Mouse (Mus musculus): Measurements from ENCODE around the gene Ugt1a7c. TPM values are rescaled to one million over a fixed set of nuclear protein-coding genes. Genes with fewer than 3 reads are reported as not detected.

The Ugt1a7c gene
- polyA plus RNA-seq, 1 experiment = 3.8 TPM

GRCm38 (mm10) chr1:88229986-88230385 lies 135.1 kb downstream of the Ugt1a7c start:
- TF ChIP-seq POLR2A (IDR thresholded peaks at IDR 0.05; ENCODE audit: borderline replicate concordance, control insufficient read depth, low read depth, low read length) (no peak), CTCF (IDR thresholded peaks at IDR 0.05; ENCODE audit: control insufficient read depth, insufficient read depth, low read length) (no peak)
- 78% methylated on average over 5 of the region's 5 CpGs for WGBS
- Histone ChIP-seq H3K4me3 (replicated peaks; ENCODE audit: control insufficient read depth, low read depth, low read length) (no peak overlapping the region), H3K4me1 (ENCODE audit: control insufficient read depth, insufficient read depth, low read length) (no peaks in the 10 kb centered on the region; the same call in 1 of the 2 replicates), H3K27ac (ENCODE audit: control insufficient read depth, insufficient read depth, low read depth, low read length, poor library complexity) (no peak overlapping the region)

- no peak overlapping the region for H3K4me3 ChIP-seq (replicated peaks; ENCODE audit: control insufficient read depth, low read depth, low read length)
- 70% methylated on average over 7 of the region's 7 CpGs for WGBS
Observed at GRCm38 (mm10) chr1:88230421-88230820, 135.6 kb downstream of the Ugt1a7c start.

DNA sequence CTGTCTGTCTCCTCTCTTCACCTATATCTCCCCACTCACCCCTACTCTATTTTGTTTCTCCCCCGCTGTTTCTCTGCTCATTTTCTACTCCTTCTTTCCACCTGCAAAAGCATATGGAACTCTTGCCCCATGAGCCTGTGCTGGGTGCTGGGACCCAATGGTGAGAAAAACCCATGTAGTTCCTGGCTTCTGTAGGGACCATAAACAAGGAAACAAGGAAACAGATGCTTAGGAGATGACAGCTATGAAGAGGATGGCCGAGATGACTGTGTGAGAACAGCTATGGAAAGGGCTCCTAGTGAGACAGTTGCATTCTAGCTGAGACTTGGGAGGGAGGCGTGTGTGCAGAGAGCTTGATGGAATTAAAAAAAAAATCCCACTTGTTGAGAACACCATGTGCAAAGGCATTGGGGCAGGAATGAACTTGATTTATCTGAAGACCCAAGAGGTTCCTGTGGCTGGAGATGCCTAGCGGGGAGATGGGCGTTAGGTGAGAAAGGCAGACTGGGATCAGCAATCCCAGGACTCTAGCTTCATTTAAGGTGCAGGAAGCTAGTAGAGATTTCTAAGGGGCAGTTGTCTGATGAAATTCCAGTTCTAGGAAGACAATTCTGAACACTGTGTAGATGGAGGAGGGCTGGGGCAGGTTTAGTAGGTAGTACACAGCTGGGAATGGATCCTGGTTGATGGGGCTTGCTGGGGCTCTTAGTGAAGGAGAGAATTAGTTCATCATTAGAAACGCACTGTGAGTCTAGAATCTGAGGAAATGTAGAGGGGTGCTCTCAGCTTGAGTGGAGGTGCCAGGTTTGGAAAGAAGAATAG lies 136.3 kb downstream of the Ugt1a7c start:
- WGBS = 73% methylated on average over 6 of the region's 6 CpGs
- H3K4me1 ChIP-seq (ENCODE audit: control insufficient read depth, insufficient read depth, low read length) = no peaks in the 10 kb centered on the region; the same call in 1 of the 2 replicates

More at GRCm38 (mm10) chr1:88230421-88230820, 135.6 kb downstream of the Ugt1a7c start:
- no peak overlapping the region for H3K27ac ChIP-seq (ENCODE audit: control insufficient read depth, insufficient read depth, low read depth, low read length, poor library complexity)
- TF ChIP-seq POLR2A (IDR thresholded peaks at IDR 0.05; ENCODE audit: borderline replicate concordance, control insufficient read depth, low read depth, low read length) (no peak), CTCF (IDR thresholded peaks at IDR 0.05; ENCODE audit: control insufficient read depth, insufficient read depth, low read length) (no peak)
- H3K4me1 ChIP-seq (ENCODE audit: control insufficient read depth, insufficient read depth, low read length) = no peaks in the 10 kb centered on the region; the same call in 1 of the 2 replicates

DNA sequence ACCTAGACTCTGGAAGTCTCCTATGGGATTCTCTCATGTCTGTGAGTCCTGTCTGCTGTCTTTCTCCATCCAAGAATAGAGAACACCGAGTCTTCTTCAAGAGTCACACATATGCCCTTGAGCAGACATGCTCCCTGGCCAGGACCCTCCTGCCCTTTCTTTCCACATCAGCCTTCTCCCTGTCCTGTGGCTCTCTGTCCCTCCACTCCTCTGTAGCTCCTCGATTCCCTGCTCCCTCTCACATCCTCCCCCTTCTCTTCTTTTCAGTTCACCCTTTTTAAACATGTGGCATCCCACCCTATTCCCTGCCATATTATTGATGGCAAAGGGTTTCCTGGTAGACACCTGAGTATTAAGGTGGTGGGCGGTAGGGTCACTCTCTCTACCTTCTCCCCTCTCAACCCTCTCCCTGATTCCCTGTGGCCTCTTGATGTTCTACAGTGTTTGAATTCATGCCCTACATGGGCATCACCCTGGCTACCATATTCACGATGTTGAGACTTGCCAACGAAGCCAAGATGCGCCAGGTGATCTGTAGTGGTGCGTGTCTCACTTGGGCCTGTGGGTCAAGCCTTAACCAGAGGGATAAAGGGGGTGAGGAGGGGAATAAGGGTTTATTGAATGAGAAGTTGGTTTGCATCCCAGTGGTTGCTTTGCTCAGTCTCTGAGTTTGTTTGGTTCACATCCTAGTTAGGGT lies 137.1 kb downstream of the Ugt1a7c start:
- no peak overlapping the region for H3K27ac ChIP-seq (ENCODE audit: control insufficient read depth, insufficient read depth, low read depth, low read length, poor library complexity)
- no peak for TF ChIP-seq POLR2A (IDR thresholded peaks at IDR 0.05; ENCODE audit: borderline replicate concordance, control insufficient read depth, low read depth, low read length)
- TF ChIP-seq CTCF (IDR thresholded peaks at IDR 0.05; ENCODE audit: control insufficient read depth, insufficient read depth, low read length) = no peak
- H3K4me1 ChIP-seq (ENCODE audit: control insufficient read depth, insufficient read depth, low read length) = no peaks in the 10 kb centered on the region
- 62% methylated on average over 7 of the region's 7 CpGs for WGBS
- no peak overlapping the region for H3K4me3 ChIP-seq (replicated peaks; ENCODE audit: control insufficient read depth, low read depth, low read length)

More for the DNA sequence above, 136.3 kb downstream of the Ugt1a7c start:
- H3K27ac ChIP-seq (ENCODE audit: control insufficient read depth, insufficient read depth, low read depth, low read length, poor library complexity) = no peak overlapping the region
- TF ChIP-seq POLR2A (IDR thresholded peaks at IDR 0.05; ENCODE audit: borderline replicate concordance, control insufficient read depth, low read depth, low read length) (no peak), CTCF (IDR thresholded peaks at IDR 0.05; ENCODE audit: control insufficient read depth, insufficient read depth, low read length) (no peak)
- no peak overlapping the region for H3K4me3 ChIP-seq (replicated peaks; ENCODE audit: control insufficient read depth, low read depth, low read length)

- 52% methylated on average over 3 of the region's 3 CpGs for WGBS
- Histone ChIP-seq H3K4me1 (ENCODE audit: control insufficient read depth, insufficient read depth, low read length) (no peaks in the 10 kb centered on the region), H3K27ac (ENCODE audit: control insufficient read depth, insufficient read depth, low read depth, low read length, poor library complexity) (no peak overlapping the region), H3K4me3 (replicated peaks; ENCODE audit: control insufficient read depth, low read depth, low read length) (no peak overlapping the region)
- TF ChIP-seq POLR2A (IDR thresholded peaks at IDR 0.05; ENCODE audit: borderline replicate concordance, control insufficient read depth, low read depth, low read length) (no peak), CTCF (IDR thresholded peaks at IDR 0.05; ENCODE audit: control insufficient read depth, insufficient read depth, low read length) (no peak)
Observed at GRCm38 (mm10) chr1:88232664-88233380, 138.0 kb downstream of the Ugt1a7c start.

DNA sequence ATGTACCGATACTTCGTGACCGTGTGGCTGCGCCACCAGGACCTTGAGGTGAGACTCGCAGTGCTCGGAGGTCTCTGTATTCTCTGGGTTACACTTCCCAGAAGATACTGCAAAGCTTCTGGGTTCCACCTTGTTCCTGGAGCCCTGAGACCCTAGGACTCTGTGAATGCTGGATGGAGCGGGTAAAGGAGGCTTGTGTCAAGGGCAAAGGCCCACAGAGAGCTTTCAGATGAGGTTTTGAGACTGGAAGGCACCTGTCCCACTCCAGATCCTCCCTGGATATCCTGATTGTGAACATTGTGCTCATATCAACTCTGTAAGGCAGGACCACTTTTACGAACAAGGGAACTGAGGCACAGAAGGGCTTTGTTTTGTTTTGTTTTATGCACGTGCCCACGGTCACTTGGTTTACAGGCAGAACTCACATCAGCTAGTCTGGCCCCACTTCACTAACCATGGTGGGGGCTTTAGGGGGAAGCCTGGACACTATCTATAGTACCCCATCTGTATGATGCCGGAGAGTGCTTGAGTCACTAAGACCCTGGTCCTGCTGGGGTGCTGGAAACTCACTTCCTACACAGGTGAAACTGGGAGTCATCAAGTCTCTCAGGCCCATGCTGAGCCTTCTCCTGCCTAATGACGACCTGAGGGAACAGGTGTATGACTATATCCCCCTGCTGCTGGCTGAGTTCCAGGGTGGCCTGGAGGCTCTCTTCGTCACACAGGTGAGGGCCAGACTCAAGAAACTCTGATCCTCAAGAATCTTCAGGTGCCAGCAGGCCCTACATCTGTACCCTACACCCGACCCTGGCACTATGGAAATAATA lies 138.8 kb downstream of the Ugt1a7c start:
- no peak for TF ChIP-seq POLR2A (IDR thresholded peaks at IDR 0.05; ENCODE audit: borderline replicate concordance, control insufficient read depth, low read depth, low read length)
- TF ChIP-seq CTCF (IDR thresholded peaks at IDR 0.05; ENCODE audit: control insufficient read depth, insufficient read depth, low read length) = no peak
- H3K4me1 ChIP-seq (ENCODE audit: control insufficient read depth, insufficient read depth, low read length) = no peaks in the 10 kb centered on the region
- 64% methylated on average over 14 of the region's 14 CpGs for WGBS
- no peak overlapping the region for H3K4me3 ChIP-seq (replicated peaks; ENCODE audit: control insufficient read depth, low read depth, low read length)
- H3K27ac ChIP-seq (ENCODE audit: control insufficient read depth, insufficient read depth, low read depth, low read length, poor library complexity) = no peak overlapping the region

DNA sequence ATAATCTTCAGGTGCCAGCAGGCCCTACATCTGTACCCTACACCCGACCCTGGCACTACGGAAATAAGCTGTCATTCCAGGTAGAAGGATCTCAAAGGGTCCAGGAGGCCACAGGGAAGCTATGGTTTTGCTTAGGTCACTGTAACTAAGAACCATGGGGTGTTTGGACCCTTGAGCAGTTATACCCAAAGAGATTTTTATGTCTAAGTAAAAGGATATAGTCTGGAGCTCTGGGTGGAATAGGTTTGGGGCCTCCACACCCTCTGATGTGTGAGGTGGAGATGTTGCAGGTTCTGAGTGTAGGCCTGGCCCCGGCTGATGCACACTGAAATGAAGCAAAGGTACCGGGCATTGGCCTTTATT lies 139.4 kb downstream of the Ugt1a7c start:
- WGBS = 53% methylated on average over 4 of the region's 4 CpGs
- Histone ChIP-seq H3K27ac (ENCODE audit: control insufficient read depth, insufficient read depth, low read depth, low read length, poor library complexity) (no peak overlapping the region), H3K4me1 (ENCODE audit: control insufficient read depth, insufficient read depth, low read length) (no peaks in the 10 kb centered on the region), H3K4me3 (replicated peaks; ENCODE audit: control insufficient read depth, low read depth, low read length) (no peak overlapping the region)
- TF ChIP-seq POLR2A (IDR thresholded peaks at IDR 0.05; ENCODE audit: borderline replicate concordance, control insufficient read depth, low read depth, low read length) (no peak), CTCF (IDR thresholded peaks at IDR 0.05; ENCODE audit: control insufficient read depth, insufficient read depth, low read length) (no peak)
